Mouse (Mus musculus) retina, postnatal 7 days (tissue): ENCODE data around the gene Hsf2.
A peak's percentile ranks its signal among the peaks of the same experiment; 100 is the strongest.

ENCODE experiments used
- DNase-seq: peaks from one replicate; pipeline ENCODE4 v3.0.0-alpha.2; 2012; ENCODE audit warnings: low read depth, low spot score

The Hsf2 gene

DNA sequence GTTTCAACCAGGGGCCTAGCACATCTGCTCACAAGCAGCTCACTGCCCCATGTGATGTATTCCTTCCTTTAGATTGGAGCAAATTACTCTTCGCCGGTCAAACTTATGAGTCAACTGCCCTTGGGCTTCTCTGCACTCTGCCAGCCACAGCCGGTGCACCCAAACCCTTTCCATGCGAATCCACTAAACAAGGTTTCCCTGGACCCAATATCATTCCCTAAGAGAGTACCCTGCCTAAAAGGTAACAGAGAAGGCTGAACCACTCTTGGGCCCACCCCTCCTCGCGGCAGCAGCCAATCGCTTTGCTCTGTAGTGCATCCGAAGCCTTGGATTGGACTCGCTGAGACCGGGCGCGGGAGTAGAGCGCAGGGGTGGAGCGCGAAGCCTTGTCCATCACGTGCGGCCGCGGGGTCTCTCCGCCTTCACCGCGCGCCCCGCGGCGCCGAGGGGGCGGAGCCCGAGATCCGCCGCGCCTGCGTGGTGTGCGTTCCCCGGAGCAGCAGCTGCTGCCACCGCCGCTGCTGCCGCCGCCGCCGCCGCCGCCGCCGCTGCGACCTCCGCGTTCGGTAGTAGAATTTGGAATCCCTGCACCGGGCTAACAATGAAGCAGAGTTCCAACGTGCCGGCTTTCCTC lies at the start of gene Hsf2:
Hsf2 (plus strand) TSS at position 478 of the 634 bp plus-strand sequence.
- DNase-seq: peak; percentile 94

GRCm38 (mm10) chr10:57437898-57438297 lies 48.3 kb upstream of the Hsf2 start:
- no peak for DNase-seq

- DNase-seq: no peak
These were observed 45.1 kb upstream of the Hsf2 start for GRCm38 (mm10) chr10:57441049-57441448.

GRCm38 (mm10) chr10:57444392-57444791 lies 41.8 kb upstream of the Hsf2 start:
- no peak for DNase-seq

GRCm38 (mm10) chr10:57445655-57446054 lies 40.5 kb upstream of the Hsf2 start:
- DNase-seq: no peak

DNA sequence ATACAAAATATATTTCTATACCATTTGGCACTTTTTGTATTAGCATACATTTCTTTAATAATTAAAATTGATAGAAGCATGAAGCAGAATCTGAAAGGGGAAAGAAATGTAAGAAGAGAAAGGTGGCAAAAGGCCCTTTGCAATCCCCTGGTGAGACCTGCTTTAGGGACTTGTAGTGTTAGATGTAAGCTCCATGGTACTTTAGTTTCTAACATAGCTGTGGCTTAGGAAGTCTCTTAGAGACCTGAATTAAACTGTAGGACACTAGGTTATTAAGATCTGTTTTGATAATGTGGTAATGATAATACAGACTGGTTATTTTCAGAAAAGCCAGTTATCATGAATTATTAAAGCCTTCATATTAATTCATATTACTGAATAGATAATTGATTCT lies 38.5 kb upstream of the Hsf2 start:
- no peak for DNase-seq

DNA sequence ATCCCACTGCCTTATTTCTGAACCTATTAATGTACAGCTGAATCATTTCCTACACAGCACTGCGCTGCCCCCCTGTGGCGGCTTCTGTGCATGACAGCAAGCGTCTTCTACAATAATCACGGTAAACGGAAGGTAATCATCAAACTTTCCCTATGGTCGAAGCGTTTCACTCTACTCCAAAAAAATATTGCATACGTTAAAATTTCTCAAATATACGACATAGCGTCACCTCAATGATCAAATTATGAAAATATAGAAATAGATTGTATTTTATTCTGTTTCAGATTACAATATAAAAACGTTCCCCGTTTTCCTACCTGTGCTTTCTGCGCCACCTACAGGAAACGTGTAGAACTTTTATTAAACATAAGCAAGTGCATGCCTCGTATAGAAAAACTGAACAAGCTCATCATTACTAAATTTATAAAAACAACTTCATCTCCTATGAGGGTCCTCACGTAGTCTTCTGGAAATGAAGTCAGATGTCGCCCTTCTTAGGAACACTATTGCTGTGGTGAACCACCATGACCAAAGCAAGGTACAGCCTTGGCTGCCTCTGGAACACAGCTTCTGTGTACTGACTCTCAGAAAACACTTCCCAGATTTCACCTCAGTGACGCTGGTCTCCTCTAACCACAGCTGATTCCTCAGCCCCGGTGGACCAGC lies 38.0 kb upstream of the Hsf2 start:
- peak; percentile 46 for DNase-seq

GRCm38 (mm10) chr10:57463298-57463697 lies 22.9 kb upstream of the Hsf2 start:
- DNase-seq: peak; percentile 28

- no peak for DNase-seq
These were observed 20.4 kb upstream of the Hsf2 start for GRCm38 (mm10) chr10:57465768-57466167.

DNA sequence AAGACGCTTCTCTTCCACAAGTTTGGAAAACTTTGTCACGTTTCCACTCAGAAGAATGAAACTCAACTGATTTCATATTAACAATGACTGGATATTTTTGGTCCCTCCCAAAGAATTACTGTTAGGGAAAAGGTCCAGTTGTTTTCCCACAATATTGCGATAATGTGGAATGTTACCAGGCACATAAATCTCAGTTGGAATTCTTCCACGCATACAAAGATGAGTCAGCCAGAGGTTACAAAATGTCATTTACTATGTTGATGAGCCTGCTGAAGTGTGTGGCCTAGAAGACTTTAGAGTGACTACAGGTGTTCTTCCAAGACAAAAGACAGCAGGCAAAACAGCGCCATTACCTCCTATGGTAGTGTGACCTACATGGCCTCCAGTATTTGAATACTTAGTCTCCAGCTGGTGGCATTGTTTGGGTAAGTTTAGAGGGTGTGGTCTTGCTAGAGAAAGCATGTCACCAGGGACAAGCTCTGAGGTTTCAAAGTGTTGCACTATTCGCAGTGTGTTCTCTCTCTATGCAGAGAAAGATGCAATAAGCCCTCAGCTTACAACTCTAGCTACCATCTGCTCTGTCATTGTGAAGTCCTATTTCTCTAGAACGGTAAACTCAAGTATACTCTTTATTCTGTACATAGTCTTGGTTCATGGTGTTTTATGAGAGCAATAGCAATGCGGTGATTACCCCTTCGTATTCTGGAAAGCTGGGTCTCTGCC lies 8.9 kb upstream of the Hsf2 start:
- DNase-seq: no peak

GRCm38 (mm10) chr10:57481717-57482116 lies 4.5 kb upstream of the Hsf2 start:
- DNase-seq: no peak

GRCm38 (mm10) chr10:57484741-57485140 lies 1.4 kb upstream of the Hsf2 start:
- no peak for DNase-seq

DNA sequence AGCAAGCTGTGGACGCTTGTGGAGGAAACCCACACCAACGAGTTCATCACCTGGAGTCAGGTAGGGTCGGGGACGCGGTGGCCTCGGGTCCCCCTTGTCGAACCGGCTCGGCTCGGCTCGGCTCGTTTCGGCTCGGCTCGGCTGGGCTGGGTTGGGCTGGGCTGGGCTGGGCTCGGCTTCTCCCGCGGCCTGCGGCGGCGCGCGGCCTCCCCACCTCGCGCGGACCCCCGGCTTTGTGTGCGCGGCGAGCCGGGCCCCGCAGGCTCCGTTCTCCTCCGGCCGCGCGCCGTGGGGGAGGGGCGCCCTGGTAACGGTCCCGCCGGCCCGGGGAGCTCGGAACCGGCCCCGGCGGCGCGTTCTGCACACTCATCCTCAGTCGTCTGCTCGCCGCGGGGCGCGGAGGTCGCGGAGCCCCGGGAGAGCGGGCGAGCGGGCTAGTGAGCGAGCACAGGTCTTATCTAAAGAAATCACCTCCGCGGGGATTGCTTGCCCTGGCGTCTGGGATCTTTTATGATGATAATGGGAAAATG lies 422 bp downstream of the Hsf2 start:
- DNase-seq: no peak

DNA sequence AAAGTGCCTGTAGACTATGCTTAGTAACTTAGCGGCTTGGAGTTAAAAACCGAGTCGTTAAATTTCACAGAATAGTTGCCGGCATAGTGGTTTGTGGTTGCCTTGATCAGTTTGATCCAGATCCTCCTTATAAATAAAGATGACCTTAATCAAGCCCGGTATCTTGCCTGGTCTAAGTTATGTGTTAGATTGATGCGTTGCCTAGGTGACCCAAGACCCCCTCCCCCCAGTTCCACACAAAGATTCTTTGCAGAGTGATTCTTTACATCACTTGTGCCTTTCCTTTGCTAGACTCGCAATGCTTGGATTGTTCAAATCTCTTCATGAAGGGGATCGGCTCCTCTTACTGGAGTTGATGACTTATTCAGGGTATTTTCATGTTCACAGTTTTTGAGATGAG lies 1.0 kb downstream of the Hsf2 start:
- peak; percentile 8 for DNase-seq

GRCm38 (mm10) chr10:57488591-57488990 lies 2.4 kb downstream of the Hsf2 start:
- DNase-seq: no peak

GRCm38 (mm10) chr10:57492050-57492449 lies 5.9 kb downstream of the Hsf2 start:
- DNase-seq: no peak

GRCm38 (mm10) chr10:57499414-57500156 lies 13.4 kb downstream of the Hsf2 start:
- no peak for DNase-seq

GRCm38 (mm10) chr10:57514616-57515015 lies 28.4 kb downstream of the Hsf2 start:
- DNase-seq: no peak

GRCm38 (mm10) chr10:57515278-57515677 lies 29.1 kb downstream of the Hsf2 start:
- DNase-seq: no peak

DNA sequence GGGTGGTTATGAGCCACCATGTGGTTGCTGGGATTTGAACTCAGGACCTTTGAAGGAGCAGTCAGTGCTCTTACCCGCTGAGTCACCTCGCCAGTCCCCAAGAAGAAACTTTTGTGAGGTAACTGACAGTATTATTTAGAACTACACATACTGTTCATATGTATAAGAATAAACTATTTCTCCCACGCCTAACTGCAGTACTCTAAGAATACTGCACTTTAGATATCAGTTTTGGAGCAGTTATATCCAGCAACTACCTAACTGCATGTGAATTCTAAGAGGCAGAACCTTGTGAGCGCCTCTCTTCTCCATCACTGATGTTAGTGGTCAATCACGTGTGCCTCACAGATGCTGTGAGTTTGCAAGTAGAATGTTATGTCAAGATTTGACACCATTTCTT lies 40.3 kb downstream of the Hsf2 start:
- no peak for DNase-seq

- DNase-seq: no peak
These were observed 44.9 kb downstream of the Hsf2 start for GRCm38 (mm10) chr10:57531076-57531475.
